Mouse (Mus musculus): ENCODE measurements around the gene Csrp3.

Gene Csrp3

DNA sequence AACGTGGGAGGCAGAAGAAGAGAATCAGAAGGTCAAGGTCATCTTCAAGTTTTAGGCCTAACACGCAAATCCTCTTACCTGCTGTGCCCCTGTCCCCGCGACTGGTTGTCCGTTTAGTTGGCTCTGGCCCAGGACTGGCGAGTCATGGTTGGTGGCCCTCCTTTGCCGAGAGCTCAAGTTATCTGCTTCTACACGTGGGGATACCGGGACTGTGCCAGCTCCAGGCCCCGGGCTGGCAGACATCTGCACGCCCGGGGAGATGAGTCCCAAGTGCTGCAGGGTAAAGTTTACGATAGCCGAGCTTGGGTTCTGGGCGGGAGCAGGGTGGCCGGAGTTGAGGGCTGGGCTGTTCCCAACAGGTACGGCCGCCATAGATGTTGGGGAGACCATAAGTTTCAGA is 19.7 kb upstream of the Csrp3 start:
- no peak for DNase-seq (ENCODE audit: low read depth)

DNA sequence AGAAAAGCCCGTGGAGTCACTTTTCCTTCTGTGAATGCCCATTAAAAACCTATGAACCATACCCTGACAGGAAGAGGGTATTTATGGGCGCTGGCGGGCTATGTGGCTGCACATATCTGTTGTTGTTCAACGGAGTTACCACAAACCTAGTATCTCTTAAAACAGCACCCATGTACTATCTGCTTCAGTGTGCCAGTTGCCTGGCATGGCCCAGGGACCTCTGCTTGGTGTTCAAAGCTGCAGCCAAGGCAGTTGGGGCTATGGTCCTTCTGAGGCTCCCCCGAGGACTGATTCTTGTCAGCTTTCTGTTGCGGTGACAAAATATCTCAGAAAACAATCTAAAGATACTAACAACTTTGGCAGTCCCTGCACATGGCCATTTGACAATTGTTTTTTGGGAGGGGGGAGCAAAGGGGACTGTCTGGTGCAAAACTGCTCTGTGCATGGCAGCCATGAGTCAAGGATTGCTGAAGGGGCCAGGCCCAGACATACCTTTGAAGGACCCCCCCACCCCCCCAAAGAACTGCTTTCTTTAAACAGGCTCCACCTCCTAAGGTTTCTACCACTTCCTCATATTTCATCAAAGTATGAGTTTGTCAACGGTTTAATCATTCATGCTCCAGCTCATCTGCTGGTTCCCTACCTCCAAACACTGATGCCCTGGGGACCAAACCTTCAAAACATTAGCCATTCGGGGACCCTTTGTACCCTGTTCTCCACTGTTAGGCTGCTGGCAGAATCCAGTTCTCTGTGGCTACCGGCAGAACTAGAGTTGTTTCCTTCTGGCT is 17.0 kb upstream of the Csrp3 start:
- DNase-seq (ENCODE audit: low read depth), result peak; percentile 59

DNA sequence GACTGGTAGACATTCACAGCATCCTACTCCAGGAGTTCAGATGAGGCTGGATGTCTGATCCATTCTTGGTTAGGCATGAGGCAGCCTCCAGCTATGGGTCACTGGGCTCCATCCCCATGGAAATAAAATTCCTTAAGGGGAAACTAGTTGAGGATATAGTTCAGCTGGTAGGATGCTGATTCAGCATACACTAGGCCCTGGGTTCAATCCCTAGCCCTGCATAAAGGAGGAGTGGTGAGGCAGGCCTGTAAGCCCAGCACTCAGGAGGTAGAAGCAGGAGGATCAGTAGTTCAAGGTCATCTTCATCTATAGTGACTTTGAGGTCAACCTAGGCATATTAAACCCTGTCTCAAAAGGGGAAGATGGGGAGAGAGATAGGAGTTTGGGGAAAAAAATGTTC is 16.4 kb upstream of the Csrp3 start:
- DNase-seq (ENCODE audit: low read depth), result peak; percentile 42

DNA sequence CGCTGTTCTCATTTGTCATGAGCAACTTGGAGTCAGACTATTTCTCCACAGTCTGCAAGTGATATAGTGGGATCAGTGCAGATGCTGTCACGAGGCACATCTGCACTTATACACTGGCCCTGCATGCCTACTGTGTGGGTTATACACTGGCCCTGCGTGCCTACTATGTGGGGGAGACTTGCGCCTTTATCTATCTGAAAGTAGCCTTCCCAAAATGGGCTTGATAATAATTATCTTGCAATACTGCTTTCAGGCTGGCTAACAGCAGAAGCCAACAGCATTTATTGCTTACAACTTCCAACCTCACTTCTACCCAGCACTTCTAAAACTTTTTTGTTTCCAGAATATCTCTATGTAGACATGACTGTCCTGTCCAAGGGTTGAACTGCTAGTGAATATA is 14.0 kb upstream of the Csrp3 start:
- no peak for DNase-seq (ENCODE audit: low read depth)

GRCm38 (mm10) chr7:48860948-48861347 is 13.1 kb upstream of the Csrp3 start:
- peak; percentile 38 for DNase-seq (ENCODE audit: low read depth)

DNA sequence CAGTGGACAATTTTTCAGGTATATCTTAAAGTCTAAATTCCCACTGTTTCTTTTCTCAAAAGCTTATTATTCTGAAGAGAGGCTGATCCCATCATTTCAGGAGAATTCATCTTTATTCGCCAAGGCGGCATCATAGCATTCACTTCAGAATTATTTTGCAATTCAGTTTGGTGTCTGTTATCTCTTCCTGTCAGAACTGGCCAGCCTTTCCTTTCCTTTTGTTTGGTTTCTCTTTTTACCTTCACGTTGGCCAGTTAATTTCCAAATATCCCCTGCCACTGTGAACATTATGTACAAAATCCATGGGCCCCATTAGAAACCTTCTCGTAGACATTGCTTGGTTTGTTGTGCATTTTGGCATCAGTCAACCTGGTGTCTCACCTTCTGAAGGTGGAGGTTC is 11.5 kb upstream of the Csrp3 start:
- DNase-seq (ENCODE audit: low read depth), result peak; percentile 91

- no peak for DNase-seq (ENCODE audit: low read depth)
Observed at GRCm38 (mm10) chr7:48858257-48858656, 10.4 kb upstream of the Csrp3 start.

DNA sequence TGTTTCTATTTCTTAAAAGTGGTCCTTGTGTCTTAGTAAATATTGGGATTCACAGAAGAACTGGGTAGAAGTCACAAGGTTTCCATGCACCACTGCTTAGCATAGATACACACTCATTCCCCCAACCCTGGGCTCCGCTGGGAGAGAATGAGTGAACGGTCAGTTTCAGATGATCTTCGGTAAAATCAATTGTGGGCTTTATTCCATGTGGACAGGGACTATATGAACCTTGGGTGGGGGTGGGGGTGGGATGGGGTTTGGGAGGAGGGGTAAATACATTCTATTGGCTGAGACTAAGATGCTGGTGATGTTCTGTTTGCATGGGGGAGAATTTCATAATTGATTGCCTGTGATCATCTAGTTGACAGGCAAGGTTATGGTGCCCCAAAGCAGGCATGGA is 7.6 kb upstream of the Csrp3 start:
- no peak for DNase-seq (ENCODE audit: low read depth)

DNA sequence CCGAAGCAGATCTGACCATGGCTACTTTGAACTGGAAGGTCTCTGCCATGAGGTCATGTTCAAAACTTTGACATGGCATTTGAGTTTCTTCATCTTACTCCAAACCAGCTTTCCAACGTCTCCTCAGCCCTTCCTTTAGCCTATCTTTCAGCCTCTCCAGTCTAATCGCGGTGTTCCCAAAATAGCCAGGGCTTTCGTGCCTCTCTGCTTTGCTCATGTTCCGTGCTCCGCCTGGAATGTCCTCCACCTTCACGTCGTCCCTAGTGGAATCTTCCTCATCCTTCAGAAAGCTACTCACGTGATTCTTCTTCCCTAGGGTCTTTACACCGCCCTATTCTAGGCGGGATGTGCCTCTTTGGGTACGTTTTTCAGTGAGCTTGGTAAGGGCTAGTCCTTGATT is 5.7 kb upstream of the Csrp3 start:
- DNase-seq (ENCODE audit: low read depth), result no peak

GRCm38 (mm10) chr7:48851529-48852104 is 3.8 kb upstream of the Csrp3 start:
- DNase-seq (ENCODE audit: low read depth), result no peak

GRCm38 (mm10) chr7:48846755-48847154 is 1.1 kb downstream of the Csrp3 start:
- DNase-seq (ENCODE audit: low read depth), result no peak

DNA sequence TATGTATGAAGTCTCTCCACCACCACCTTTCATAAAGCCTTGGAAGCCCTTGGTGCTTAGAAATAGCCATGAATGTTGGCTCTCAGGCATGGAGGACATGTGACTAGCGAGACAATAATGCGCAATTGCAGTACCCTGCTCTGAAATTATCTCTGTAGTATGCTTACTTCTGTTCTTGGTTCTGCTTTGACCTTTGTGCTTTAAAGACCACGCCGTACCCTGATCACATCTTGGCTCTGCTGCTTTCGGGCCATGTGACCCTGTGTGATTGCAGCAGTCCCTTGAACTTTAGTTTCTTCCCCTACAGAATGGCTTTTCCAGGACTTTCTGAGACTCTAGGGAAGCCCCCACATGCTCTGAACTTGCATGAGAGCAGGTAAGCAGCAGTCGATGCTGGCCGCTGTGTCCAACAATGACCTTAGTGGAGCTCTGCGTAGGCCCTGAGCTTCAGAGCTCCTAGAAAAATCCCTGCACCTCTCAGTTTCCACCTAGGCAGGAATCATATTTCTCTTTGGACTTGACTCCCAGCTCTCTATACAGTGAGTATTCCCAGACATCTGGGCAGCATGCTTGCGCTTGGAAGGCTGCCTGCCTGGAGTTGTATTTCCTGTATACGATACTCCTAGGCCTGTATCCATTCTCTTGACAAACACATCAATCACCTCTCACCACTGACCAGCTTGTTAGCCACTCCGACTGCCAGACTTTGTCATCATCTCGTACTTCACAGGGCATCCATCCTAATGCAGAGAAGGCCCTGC is 2.4 kb downstream of the Csrp3 start:
- DNase-seq (ENCODE audit: low read depth), result no peak

DNA sequence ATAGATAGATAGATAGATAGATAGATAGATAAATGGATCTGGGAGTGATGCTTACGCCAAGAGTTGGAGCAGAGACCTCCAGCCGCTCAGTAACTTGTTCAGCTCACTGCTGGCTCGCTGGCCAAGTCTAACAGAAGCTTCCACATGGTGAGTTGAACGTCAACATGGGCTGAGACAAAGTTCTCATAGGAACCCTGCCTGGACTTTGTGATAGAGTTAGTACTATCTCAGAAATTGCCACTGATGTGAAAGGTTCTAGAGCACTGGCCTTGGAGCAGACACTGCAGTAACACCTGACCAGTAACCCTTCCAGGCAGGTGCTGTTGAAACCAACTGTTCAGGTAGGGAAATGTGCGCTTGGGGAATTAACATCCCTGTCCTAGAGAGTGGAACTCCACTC is 4.3 kb downstream of the Csrp3 start:
- no peak for DNase-seq (ENCODE audit: low read depth)

- DNase-seq (ENCODE audit: low read depth), result no peak
Observed at GRCm38 (mm10) chr7:48842353-48842752, 5.5 kb downstream of the Csrp3 start.

DNA sequence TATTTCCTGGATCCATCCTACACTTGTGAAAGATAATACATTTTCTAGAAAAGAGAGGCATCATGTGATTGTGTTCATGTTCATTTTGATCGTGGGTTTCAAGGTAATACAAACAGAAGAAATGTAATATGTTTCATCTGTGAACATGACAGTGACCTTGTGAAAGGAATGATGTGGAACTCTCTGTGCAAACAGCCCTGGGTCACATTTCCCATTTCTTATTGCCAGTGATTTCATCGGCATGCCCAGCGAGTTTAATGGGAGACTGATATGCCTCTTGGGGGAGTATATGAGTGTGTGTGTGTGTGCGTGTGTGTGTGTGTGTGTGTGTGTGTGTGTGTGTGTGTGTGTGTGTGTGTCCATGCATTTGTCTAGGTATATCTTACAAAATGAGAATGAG is 6.3 kb downstream of the Csrp3 start:
- DNase-seq (ENCODE audit: low read depth), result no peak

GRCm38 (mm10) chr7:48840545-48840944 is 7.3 kb downstream of the Csrp3 start:
- no peak for DNase-seq (ENCODE audit: low read depth)

- peak; percentile 43 for DNase-seq (ENCODE audit: low read depth)
Observed at GRCm38 (mm10) chr7:48838434-48838833, 9.4 kb downstream of the Csrp3 start.

DNA sequence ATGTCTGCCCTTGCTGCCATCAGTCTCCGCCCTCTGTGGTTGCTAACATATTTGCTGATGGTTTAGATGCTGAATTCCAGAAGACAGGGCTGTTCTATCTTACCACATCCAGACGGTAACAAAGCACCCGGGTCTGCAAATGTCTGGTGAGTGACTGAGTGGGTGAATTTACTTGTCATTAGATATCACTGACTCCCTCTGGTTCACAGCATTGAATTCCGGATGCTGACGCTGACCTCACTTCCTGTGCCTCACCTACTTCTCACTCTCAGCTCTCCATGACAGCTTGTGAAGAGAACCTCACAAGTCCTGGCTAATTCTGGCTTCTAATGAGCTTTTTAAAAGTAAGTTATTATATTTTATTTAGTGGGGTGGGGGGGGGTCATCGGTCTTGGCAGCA is 10.9 kb downstream of the Csrp3 start:
- DNase-seq (ENCODE audit: low read depth), result peak; percentile 81

DNA sequence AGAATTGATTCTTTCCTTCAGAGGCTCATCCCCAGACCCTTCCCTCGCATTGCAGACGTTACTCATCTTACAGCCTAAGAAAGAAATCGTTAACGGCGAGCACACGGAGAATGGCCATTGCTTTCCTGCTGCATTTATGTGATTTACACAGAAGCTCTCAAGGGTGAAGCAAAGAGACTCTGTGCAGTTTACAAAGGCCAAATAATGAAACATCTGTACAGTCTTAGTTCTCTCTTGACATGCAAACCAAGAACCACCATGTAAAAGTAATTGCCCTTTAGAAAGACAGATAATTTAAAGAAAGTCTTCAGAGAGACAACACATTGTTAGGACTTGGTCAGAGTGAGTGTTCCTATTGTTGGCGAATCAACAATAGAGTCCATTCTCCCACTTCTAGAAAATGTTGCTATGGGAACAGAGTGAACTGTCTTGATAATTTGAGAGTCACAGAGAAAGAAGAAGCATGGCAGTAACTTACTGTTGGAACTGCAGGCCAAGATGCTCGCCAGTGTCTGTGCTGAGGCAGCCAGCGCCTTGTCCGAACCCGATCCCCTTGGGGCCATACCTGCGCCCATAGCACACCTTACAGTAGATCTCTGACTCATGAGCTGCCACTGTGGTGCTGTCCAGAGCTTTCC is 12.7 kb downstream of the Csrp3 start:
- no peak for DNase-seq (ENCODE audit: low read depth)

DNA sequence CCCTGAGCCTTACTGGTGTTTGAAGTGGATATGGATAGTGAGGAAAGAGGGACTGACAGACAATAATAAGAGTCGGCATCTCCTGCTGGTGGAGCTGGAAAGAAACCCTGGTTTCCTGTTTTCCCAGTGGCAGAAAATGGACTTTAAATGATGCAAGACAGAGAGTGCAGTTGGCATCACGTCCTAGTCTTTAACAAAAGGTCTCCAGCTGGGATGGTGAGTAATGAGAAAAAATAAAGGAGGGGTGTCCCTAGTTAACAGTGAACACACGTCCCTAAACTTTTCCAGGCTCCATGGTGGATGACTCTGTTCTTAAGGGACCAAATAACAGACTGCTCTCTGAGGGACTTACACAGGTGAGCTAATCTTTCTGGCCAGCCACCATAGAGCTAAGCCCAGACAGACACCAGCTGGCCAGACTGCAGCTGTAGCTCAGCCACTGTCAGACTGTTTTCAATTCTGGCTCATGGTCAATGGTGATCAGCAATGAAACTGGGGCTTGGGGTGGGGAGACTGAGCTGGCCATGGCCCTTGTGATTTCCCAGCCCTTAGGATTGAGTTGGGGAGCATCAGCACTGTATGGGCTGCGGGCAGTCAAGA is 13.4 kb downstream of the Csrp3 start:
- no peak for DNase-seq (ENCODE audit: low read depth)

DNA sequence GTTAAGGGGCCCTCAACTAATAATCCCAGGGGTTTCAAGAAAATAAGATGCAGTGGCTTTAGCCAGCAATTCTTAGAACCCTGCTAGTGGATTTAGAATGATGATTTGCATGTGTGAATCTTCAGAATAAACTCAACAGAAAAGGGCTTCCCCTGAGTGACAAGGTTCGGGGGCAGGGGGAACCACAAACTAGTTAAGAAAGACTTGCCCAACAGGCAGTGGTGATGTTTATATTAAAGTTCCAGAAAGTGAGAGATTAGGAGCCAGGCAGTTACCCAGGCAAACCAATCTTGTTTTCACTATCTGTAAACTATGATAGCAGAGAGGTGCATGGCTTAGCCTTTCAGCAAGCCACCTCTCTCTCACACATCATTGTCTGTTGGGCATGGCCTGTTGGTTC is 15.1 kb downstream of the Csrp3 start:
- DNase-seq (ENCODE audit: low read depth), result peak; percentile 48

GRCm38 (mm10) chr7:48830395-48830794 is 17.4 kb downstream of the Csrp3 start:
- DNase-seq (ENCODE audit: low read depth), result no peak

Measured in 416B (cell line).